Mouse (Mus musculus) cerebellum, adult 2 months (tissue): ENCODE measurements at regions not wholly inside any gene's neighbourhood (a gene's known extent, or its start where the extent isn't known, plus 50 kb on each side); places are given as distances from the start of the nearest gene placed in this dataset.

Source experiments
- DNase-seq, 2 experiments: peaks; one replicate each; pipeline ENCODE4 v3.0.0; 2021
- H3K27ac ChIP-seq: fragments of 200-500 bp; 2 replicates; pipeline ENCODE4 v1.5.1; 2012; ENCODE audit warnings: low read length, control low read depth, inconsistent platforms; ENCODE audit not compliant: insufficient read depth
- H3K27me3 ChIP-seq: fragments of 200-500 bp; 2 replicates; pipeline ENCODE4 v1.6.1; 2012; ENCODE audit warnings: inconsistent platforms, mild to moderate bottlenecking, low read length, moderate library complexity; ENCODE audit not compliant: control insufficient read depth, insufficient read depth
- H3K4me1 ChIP-seq: fragments of 200-500 bp; 2 replicates; pipeline ENCODE4 v1.6.1; 2011; ENCODE audit warnings: low read length; ENCODE audit not compliant: control insufficient read depth, insufficient read depth
- H3K4me3 ChIP-seq: fragments of 200-500 bp; replicated peaks from 2 replicates; pipeline ENCODE3; 2011; ENCODE audit warnings: mild to moderate bottlenecking, low read depth, low read length, control low read depth; ENCODE audit not compliant: insufficient read depth
- CTCF ChIP-seq: fragments of 200-500 bp; IDR thresholded peaks from 2 replicates; pipeline ENCODE4 v1.5.1; 2011; ENCODE audit warnings: low read depth, mild to moderate bottlenecking, control low read depth, low read length, moderate library complexity, borderline replicate concordance; ENCODE audit not compliant: insufficient read depth
- POLR2A ChIP-seq: fragments of 200-500 bp; IDR thresholded peaks from 2 replicates; pipeline ENCODE4 v1.6.1; 2011; ENCODE audit warnings: low read length, control low read depth, borderline replicate concordance; ENCODE audit not compliant: insufficient read depth
- WGBS: fragments of 180-500 bp; shearing (Covaris S2); methylation state at CpG from one replicate; pipeline ENCODE4 v1.1.7; 2018; 5-methylcytosine and 5-hydroxymethylcytosine counted together

GRCm38 (mm10) chr3:34270154-34270553 lies 189.0 kb upstream of the Dnajc19 start:
- no peak for DNase-seq
- H3K27ac ChIP-seq = no peak overlapping the region
- TF ChIP-seq POLR2A (no peak), CTCF (no peak)
- H3K4me1 ChIP-seq = no peaks in the 10 kb centered on the region
- WGBS = 36% methylated on average over 10 of the region's 10 CpGs
- no peak overlapping the region for H3K4me3 ChIP-seq
- no peaks in the 10 kb centered on the region for H3K27me3 ChIP-seq

- WGBS = 40% methylated on average over 12 of the region's 12 CpGs
- H3K27ac ChIP-seq = no peak overlapping the region
- no peaks in the 10 kb centered on the region for H3K27me3 ChIP-seq
- no peak overlapping the region for H3K4me3 ChIP-seq
- DNase-seq = no peak
- H3K4me1 ChIP-seq = no peaks in the 10 kb centered on the region
- TF ChIP-seq CTCF (no peak), POLR2A (no peak)
Observed at GRCm38 (mm10) chr3:34266462-34266861, 185.3 kb upstream of the Dnajc19 start.

DNA sequence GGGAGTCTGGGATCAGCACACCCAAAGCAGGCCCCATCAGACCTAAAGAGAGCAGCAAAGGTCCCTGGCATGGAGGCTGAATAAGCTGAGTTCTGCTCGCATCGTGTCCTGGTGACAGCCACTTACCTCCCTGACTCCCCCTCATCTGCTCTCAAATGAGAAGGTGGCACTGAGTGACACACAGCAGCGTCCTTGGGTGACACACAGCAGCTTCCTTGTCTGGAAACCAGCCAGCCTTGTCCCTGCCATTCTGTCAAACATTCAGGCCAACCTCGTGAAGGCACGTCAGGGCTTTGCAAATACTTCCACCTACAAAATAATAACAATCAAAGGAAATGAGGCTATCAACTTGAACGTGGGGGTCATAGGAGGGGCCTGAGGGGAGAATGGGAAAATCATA lies 183.7 kb upstream of the Dnajc19 start:
- DNase-seq = no peak
- H3K4me3 ChIP-seq = no peak overlapping the region
- 46% methylated on average over 6 of the region's 6 CpGs for WGBS
- no peaks in the 10 kb centered on the region for H3K27me3 ChIP-seq
- TF ChIP-seq CTCF = no peak
- no peak overlapping the region for H3K27ac ChIP-seq
- no peaks in the 10 kb centered on the region for H3K4me1 ChIP-seq

DNA sequence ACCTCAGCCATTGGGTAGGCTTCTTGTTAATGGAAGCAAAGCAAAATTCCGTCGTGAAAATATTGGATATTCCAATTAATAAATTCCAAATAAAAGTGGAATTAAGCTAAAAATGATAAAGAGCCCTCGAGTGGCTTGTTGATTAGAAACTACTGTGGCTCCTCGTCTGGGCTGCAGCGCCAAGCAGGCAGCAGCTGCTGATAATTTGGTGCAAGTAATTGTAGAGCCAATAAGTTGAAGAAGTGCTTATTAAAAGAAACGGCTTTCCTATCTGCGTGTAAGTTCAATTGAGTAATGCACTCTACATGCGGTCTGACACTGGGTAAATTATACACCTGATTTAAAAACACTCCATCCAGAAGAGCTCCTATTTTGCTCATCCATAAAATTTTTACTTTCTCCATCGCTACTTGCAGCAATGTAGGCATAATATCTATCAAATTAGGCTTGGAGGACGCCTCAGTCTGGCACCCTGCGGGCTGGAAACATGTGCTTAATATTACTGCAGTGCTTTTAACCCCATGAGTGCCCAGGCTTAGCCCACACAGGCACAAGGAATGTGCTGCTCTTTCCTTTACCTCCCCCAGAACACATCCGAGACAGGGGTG lies 171.7 kb upstream of the Dnajc19 start:
- 6% methylated on average over 12 of the region's 12 CpGs for WGBS
- TF ChIP-seq POLR2A (no peak), CTCF (no peak)
- H3K4me1 ChIP-seq = 0 out of 2 replicates have a peak, but pooled peaks cover 2% of the 10 kb centered on the region
- H3K27ac ChIP-seq = no peak overlapping the region
- no peak overlapping the region for H3K4me3 ChIP-seq
- no peaks in the 10 kb centered on the region for H3K27me3 ChIP-seq
- no peak for DNase-seq

DNA sequence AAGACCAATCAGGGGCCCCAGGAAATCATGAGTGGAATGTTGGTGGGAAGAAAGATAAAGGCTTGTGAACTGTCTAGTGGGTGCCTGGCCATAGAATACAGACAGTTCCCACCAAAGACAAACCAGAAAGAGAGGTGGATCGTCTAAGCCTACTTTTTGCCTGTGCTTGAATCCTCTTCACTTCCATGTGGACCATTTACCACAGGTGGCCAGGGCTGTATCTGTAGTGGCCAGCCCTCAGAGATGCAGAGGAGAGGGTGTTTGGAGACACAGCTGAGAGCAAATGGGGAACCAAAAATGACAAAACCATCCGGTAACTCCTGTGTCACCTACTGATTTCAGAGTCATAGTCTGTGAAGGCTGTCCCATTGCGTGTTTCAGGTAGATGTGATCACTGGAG lies 161.0 kb upstream of the Dnajc19 start:
- 97% methylated on average over 3 of the region's 3 CpGs for WGBS
- TF ChIP-seq POLR2A (no peak), CTCF (no peak)
- no peaks in the 10 kb centered on the region for H3K27me3 ChIP-seq
- H3K4me1 ChIP-seq = no peaks in the 10 kb centered on the region; the same call in 1 of the 2 replicates
- H3K27ac ChIP-seq = no peak overlapping the region
- DNase-seq = no peak
- H3K4me3 ChIP-seq = no peak overlapping the region

GRCm38 (mm10) chr3:34239978-34240377 lies 158.9 kb upstream of the Dnajc19 start:
- Histone ChIP-seq H3K4me3 (no peak overlapping the region), H3K4me1 (no peaks in the 10 kb centered on the region; the same call in 1 of the 2 replicates), H3K27ac (no peak overlapping the region), H3K27me3 (no peaks in the 10 kb centered on the region)
- TF ChIP-seq CTCF (no peak), POLR2A (no peak)
- WGBS = 30% methylated on average over 2 of the region's 2 CpGs
- DNase-seq = no peak

DNA sequence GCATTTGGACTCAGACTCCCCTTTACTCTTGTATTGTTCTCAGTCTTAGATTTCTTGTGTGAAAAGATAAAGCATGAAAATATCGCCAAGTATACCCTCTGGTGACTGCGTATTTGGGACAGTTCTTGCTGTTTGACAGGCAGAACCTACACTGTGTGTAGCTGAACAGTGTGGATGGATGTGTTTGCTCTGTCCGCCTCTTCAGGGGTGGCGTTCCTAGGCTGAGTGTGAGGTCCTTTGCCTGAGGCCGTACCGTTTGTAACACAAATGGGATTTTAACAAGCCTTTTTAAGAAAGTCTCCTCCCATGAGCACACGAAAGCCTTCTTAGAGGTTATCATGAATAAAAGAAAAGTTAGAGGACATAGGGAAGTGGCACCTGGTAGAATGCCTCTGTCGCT lies 153.3 kb upstream of the Dnajc19 start:
- DNase-seq = no peak
- TF ChIP-seq POLR2A (no peak), CTCF (no peak)
- Histone ChIP-seq H3K4me1 (no peaks in the 10 kb centered on the region; the same call in 1 of the 2 replicates), H3K4me3 (no peak overlapping the region), H3K27ac (no peak overlapping the region), H3K27me3 (no peaks in the 10 kb centered on the region)
- WGBS = 73% methylated on average over 8 of the region's 8 CpGs

GRCm38 (mm10) chr3:34232329-34233250 lies 151.5 kb upstream of the Dnajc19 start:
- TF ChIP-seq CTCF = no peak
- H3K4me1 ChIP-seq = no peaks in the 10 kb centered on the region
- no peak for DNase-seq
- H3K4me3 ChIP-seq = no peak overlapping the region
- no peak overlapping the region for H3K27ac ChIP-seq
- 71% methylated on average over 7 of the region's 7 CpGs for WGBS
- H3K27me3 ChIP-seq = no peaks in the 10 kb centered on the region
